Mouse (Mus musculus): ENCODE data around the gene Ergic3.
A peak's percentile ranks its signal among the peaks of the same experiment; 100 is the strongest.

Gene Ergic3

DNA sequence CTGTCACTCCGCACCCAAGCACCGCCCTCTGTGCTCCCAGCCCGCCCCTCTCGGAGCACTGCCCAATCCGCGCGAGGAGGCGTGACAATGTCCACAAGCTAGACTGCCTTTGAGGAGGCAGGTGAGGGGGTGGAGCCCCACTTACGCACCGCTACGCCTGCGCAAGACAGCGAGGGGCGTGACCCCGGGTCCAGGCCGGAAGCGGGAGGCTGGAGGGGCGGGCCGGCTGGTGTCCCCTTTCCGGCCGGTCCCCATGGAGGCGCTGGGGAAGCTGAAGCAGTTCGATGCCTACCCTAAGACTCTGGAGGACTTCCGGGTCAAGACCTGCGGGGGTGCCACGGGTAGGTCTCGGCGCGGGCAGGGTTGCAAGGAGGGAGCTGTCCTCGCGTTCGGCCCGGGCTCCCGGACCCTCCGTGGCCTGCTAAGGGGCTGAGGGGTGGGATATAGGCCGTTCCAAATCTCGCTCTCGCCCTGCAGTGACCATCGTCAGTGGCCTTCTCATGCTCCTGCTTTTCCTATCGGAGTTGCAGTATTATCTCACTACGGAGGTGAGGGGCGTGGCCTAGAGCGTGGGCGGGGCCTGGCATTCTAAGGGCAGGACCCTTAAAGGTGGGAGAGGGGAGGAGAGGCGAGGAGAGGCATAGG is at the start of gene Ergic3, which contains the start of gene 6430550D23Rik:
Gene Ergic3, plus strand, starts transcription at position 158 of the 645 bp plus-strand sequence.
Gene 6430550D23Rik, minus strand, starts transcription at position 90 of the 645 bp plus-strand sequence.
- peak; percentile 99 for DNase-seq (ENCODE audit: low read depth, low spot score)

DNA sequence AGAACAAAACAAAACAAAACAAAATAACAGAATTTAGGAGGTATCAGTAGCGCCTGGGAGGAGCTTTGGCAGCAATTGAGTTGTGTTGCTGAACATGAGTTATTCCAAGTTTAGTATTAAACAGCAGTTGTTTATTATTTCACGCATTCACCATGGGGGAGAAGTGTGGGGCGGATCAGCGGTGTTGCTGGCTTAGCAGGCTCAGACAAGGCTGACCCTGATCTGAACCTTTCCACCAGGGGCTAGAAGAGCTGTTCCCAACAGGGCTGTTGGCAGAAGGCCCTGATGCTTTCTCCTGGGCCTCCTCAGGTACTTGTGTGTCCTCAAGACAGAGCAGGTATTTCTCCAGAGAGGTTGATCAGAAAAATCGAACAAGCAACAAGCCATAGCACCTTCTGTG is 47.9 kb upstream of the Ergic3 start:
- DNase-seq (ENCODE audit: low read depth, low spot score): no peak

GRCm38 (mm10) chr2:155961862-155962261 is 46.0 kb upstream of the Ergic3 start:
- DNase-seq (ENCODE audit: low read depth, low spot score): no peak

DNA sequence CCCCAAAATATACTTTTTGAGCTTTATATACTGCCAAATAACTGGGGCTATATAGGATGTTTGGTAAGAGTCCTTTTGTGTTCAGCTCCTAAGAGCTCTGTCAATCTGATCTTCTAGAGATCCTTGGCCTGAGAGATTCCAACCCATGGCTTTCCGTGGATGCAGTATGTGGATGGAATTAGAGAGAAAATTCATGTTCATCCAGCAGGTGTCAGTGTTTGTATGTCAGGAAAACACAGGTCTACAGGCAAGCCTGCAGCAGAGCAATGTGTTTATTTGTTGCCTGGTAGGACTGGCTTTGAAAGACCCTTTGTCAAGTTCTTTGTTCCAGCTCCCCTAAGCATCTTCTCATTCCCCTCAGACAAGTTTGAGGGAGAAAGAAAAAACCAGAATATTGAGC is 44.9 kb upstream of the Ergic3 start:
- no peak for DNase-seq (ENCODE audit: low read depth, low spot score)

DNA sequence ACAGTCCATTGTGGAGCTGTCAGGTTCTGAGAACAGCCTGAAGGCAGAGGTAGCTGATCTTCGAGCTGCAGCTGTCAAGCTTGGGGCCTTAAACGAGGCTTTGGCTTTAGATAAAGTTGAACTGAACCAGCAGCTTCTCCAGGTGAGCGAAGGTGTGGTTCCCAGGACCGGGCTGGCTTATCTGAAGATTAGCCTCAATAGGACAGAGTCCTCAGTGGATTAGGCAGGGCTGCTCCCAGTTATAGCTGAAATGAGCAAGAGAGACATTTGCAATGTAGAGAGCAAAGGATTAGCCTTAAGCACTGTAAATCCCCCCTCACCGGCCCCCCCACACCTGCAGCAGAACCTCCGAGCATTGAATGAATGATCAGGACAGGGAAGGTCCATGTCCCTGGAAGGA is 34.5 kb upstream of the Ergic3 start:
- no peak for DNase-seq (ENCODE audit: low read depth, low spot score)

DNA sequence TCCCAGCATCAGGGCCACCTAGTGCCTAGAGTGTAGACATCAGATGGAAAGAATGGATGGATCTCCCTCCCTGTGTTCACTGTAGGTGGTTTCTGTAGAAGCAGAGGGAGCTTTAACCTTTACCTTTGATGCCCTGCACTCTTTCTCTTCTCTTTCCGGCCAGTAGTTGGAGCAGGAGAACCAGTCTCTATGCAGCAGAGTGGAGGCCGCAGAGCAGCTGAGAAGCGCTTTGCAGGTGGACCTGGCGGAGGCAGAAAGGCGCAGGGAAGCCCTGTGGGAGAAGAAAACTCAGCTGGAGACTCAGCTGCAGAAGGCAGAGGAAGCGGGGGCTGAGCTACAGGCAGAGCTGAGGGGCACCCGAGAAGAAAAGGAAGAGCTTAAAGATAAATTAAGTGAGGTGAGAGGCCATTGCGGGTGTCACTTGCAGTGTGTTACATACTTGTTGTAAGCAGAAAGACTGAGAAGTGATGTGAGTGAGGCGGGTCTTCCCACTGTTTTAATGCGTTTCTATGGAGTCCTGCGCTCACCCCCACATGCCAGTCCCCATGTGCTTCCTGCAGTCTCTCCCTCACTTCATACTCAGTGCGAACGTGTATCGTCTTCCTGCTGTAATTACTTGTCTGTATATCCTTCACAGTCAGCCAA is 33.6 kb upstream of the Ergic3 start:
- DNase-seq (ENCODE audit: low read depth, low spot score): peak; percentile 63

- DNase-seq (ENCODE audit: low read depth, low spot score): no peak
Observed at GRCm38 (mm10) chr2:155979328-155979991, 28.4 kb upstream of the Ergic3 start.

DNA sequence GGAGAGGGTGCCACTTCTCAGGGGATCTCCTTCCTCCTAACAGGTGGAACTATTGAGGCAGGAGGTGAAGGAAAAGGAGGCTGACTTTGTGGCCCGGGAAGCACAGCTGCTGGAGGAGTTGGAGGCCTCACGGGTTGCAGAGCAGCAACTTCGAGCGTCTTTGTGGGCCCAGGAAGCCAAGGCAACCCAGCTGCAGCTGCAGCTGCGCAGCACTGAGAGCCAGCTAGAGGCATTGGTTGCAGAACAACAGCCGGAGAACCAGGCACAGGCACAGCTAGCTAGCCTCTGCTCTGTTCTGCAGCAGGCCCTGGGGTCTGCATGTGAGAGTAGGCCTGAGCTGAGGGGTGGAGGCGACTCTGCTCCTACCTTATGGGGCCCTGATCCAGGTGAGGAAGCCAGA is 22.1 kb upstream of the Ergic3 start:
- no peak for DNase-seq (ENCODE audit: low read depth, low spot score)

DNA sequence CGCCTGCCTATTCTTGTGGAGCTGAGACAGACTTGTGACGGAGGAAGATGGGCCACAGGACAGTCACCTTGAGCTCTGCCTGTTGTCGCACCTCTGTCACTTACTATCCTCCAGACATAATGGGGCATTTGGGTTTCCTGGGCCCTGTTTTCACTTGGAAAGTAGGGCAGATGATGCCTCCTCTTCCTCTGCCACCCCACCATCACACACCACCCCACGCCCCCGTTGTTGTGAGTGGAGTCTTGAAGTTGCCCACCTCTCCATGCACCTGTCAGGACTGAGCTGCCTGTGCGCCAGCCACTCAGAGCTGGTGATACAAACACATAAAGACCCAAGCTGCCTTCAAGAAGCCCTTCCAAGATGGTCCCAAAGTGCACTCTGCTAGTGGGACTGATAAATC is 20.7 kb upstream of the Ergic3 start:
- no peak for DNase-seq (ENCODE audit: low read depth, low spot score)

DNA sequence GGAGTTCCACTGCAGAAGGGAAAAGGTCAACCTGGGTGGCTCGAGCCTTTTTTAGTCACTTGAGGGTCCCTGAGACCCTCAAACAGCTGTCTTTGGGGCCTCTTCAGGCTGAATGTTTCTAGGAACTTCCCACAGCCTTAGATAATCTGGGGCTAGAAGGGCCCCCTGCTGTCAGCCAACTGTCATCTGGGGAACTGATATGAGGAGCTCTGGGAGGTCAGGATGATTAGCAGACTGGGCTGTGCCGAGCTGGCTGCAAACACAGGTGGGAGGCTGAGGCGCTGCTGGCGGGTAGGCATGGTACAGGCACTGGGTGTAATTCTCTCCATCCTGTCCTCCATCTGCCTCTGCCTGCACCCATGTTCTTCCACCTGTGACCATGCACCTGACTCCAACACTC is 18.8 kb upstream of the Ergic3 start:
- DNase-seq (ENCODE audit: low read depth, low spot score): no peak

DNA sequence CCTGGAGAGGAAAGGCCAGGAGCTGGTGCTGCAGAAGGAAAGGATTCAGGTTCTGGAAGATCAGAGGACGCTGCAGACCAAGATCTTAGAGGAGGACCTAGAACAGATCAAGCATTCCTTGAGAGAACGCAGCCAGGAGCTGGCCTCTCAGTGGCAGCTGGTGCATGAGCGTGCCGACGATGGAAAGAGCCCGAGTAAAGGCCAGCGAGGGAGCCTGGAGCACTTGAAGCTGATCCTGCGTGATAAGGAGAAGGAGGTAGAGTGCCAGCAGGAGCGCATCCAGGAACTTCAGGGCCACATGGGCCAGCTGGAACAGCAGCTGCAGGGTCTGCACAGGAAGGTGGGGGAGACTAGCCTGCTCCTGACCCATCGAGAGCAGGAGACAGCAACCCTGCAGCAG is 16.7 kb upstream of the Ergic3 start:
- DNase-seq (ENCODE audit: low read depth, low spot score): no peak

DNA sequence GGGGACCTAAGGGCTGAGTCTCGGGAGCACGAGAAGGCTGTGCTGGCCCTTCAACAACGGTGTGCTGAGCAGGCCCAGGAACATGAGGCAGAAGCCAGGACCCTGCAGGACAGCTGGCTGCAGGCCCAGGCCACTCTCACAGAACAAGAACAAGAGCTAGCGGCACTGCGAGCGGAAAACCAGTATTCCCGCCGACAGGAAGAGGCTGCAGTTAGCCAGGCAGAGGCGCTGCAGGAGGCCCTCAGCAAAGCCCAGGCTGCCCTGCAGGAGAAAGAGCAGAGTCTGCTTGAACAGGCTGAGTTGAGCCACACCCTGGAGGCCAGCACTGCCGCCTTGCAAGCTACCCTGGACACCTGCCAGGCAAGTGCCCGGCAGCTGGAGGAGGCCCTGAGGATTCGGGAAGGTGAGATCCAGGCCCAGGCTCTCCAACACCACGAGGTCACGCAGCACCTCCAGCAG is 16.0 kb upstream of the Ergic3 start:
- DNase-seq (ENCODE audit: low read depth, low spot score): peak; percentile 9

GRCm38 (mm10) chr2:156005393-156005792 is 2.5 kb upstream of the Ergic3 start:
- peak; percentile 80 for DNase-seq (ENCODE audit: low read depth, low spot score)

- no peak for DNase-seq (ENCODE audit: low read depth, low spot score)
Observed at GRCm38 (mm10) chr2:156018106-156018505, 10.3 kb downstream of the Ergic3 start.

DNA sequence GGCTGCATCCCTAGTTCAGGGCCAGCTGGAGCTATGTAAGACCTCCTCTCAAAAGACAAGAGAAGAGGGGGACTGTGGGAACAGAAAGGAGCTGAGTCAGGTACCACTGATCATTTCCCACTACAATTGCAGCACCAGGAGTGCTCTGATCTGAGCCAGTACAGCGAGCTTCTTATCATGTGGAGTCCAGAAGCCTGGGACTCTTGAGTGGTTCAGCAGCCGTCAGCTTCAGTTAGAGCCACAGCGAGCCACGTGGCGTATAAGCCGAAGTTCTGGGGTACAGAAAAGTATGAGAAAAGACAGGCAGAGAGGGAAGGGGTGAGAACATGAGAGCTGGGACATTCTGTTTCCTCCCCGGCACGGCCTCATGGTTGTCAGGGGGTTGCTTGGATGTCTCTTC is 13.4 kb downstream of the Ergic3 start:
- DNase-seq (ENCODE audit: low read depth, low spot score): no peak

DNA sequence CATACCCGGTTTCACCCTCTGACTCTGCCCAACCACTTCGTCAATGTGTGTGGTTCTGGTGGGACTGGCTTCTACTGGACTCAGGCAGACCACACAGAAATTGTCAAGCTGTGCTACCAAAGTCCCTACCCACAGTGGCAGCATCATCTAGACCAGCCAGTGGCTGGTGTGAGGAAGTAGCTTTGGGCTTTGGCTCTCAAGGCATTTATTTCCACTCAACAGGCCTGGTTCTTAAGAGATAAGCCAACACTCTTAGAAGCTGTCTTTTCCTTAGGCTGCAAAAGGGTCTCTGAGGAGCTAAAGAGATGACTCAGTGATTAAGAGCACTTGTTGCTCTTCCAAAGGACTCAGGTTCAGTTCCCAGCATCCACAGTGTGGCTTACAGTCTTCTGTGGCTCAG is 13.9 kb downstream of the Ergic3 start:
- DNase-seq (ENCODE audit: low read depth, low spot score): no peak

GRCm38 (mm10) chr2:156025482-156025881 is 17.6 kb downstream of the Ergic3 start:
- peak; percentile 28 for DNase-seq (ENCODE audit: low read depth, low spot score)

GRCm38 (mm10) chr2:156039390-156039789 is 31.5 kb downstream of the Ergic3 start:
- DNase-seq (ENCODE audit: low read depth, low spot score): no peak

DNA sequence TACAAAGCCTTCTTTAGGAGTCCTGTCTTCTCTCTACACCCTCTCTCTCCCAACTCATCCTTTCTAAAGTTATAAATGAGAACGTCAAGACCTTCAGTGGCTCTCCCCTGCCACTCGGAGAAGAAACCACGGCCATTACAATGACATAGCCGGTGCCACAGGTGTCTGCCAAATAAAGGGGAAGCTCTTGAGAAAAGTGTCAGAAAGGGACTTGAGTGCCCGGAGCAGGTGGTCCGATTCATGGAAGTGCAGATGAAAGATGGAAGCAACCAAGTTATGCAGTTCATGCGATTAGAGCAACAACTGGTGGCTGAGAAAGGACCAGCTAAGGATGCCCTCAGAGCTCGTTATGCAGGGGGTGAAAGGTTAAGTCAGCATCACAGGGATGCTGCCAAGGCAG is 35.1 kb downstream of the Ergic3 start:
- DNase-seq (ENCODE audit: low read depth, low spot score): no peak

- DNase-seq (ENCODE audit: low read depth, low spot score): peak; percentile 46
Observed at GRCm38 (mm10) chr2:156047929-156048328, 40.1 kb downstream of the Ergic3 start.

- no peak for DNase-seq (ENCODE audit: low read depth, low spot score)
Observed at GRCm38 (mm10) chr2:156052816-156053215, 45.0 kb downstream of the Ergic3 start, which contains the start of gene Fer1l4. Fer1l4 (minus strand) TSS chr2:156052947.

Measured in ES-CJ7 (cell line).